8 mouse cellular contexts compared by ENCODE assay signal in genomic region chr7:3704475-3704874, GRCm38 (mm10). TPM values are rescaled to one million over a fixed set of nuclear protein-coding genes. Genes with fewer than 3 reads are reported as not detected.
DNase-seq lines count a peak whose midpoint lies in the region; ATAC-seq and TF ChIP-seq lines count a peak whose summit lies in the region.

No protein-coding gene starts in this region.

- no peak for TF ChIP-seq EP300 in heart, postnatal 0 days (IDR thresholded peaks at IDR 0.05; ENCODE audit: low read depth)

- no peak for DNase-seq in heart, postnatal 0 days (ENCODE audit: low spot score)
- DNase-seq in heart, adult 9 months (ENCODE audit: low spot score in 2 of 2) = no peak
- DNase-seq in midbrain, embryonic 11.5 days (ENCODE audit: low spot score, missing footprints) = no peak
- no peak for DNase-seq in retina, postnatal 1 day
- DNase-seq in adrenal gland, adult 8-10 months = no peak
- no peak for DNase-seq in gastrocnemius, postnatal 14 days

- no peak for TF ChIP-seq CTCF in heart, postnatal 0 days (IDR thresholded peaks at IDR 0.05; ENCODE audit: low read depth)

- H3K27me3 ChIP-seq in heart, postnatal 0 days (ENCODE audit: control insufficient read depth, insufficient read depth, low read length) = no peaks in the 10 kb centered on the region
- H3K27me3 ChIP-seq in hindbrain, embryonic 15.5 days = no peaks in the 10 kb centered on the region
- H3K27me3 ChIP-seq in midbrain, embryonic 11.5 days (ENCODE audit: control insufficient read depth, insufficient read depth, low read length) = no peaks in the 10 kb centered on the region

- H3K4me3 ChIP-seq in heart, postnatal 0 days (ENCODE audit: low read depth, low read length) = peak overlapping the region; percentile 66
- H3K4me3 ChIP-seq in hindbrain, embryonic 15.5 days = peak overlapping the region; percentile 94
- peak overlapping the region; percentile 90 for H3K4me3 ChIP-seq in midbrain, embryonic 11.5 days (ENCODE audit: low read depth, low read length)

- under 1% methylated on average over 20 of the region's 20 CpGs for whole genome bisulfite sequencing in heart, postnatal 0 days
- WGBS in hindbrain, embryonic 15.5 days = under 1% methylated on average over 20 of the region's 20 CpGs
- WGBS in midbrain, embryonic 11.5 days = under 1% methylated on average over 20 of the region's 20 CpGs

- peak overlapping the region; percentile 89 for H3K4me2 ChIP-seq in heart, postnatal 0 days (ENCODE audit: low read depth, low read length)
- peak overlapping the region; percentile 90 for H3K4me2 ChIP-seq in hindbrain, embryonic 15.5 days
- peak overlapping the region; percentile 96 for H3K4me2 ChIP-seq in midbrain, embryonic 11.5 days

- H3K27ac ChIP-seq in heart, postnatal 0 days (ENCODE audit: low read depth) = peak overlapping the region; percentile 95
- peak overlapping the region; percentile 95 for H3K27ac ChIP-seq in hindbrain, embryonic 15.5 days (replicated peaks)
- H3K27ac ChIP-seq in midbrain, embryonic 11.5 days (ENCODE audit: low read depth, low read length) = peak overlapping the region; percentile 85; the same call in 1 of the 2 replicates

- ATAC-seq in heart, postnatal 0 days (ENCODE audit: insufficient read depth, low read depth) = peak; percentile 56
- ATAC-seq in activated CD4-positive, CD25-positive, alpha-beta regulatory T cell, adult 4 months = peak; percentile 29
- ATAC-seq in hindbrain, embryonic 15.5 days (ENCODE audit: low FRiP score, low read depth) = peak; percentile 65
- ATAC-seq in midbrain, embryonic 11.5 days (ENCODE audit: low FRiP score) = peak; percentile 47; the same call in 1 of the 2 replicates

- H3K9ac ChIP-seq in heart, postnatal 0 days (replicated peaks; ENCODE audit: low read depth, low read length) = peak overlapping the region; percentile 71
- H3K9ac ChIP-seq in hindbrain, embryonic 15.5 days = peak overlapping the region; percentile 82
- H3K9ac ChIP-seq in midbrain, embryonic 11.5 days (ENCODE audit: low read length) = peak overlapping the region; percentile 84

- no peaks in the 10 kb centered on the region for H3K9me3 ChIP-seq in heart, postnatal 0 days (replicated peaks; ENCODE audit: control insufficient read depth, low read length)
- no peaks in the 10 kb centered on the region for H3K9me3 ChIP-seq in hindbrain, embryonic 15.5 days
- H3K9me3 ChIP-seq in midbrain, embryonic 11.5 days (ENCODE audit: control insufficient read depth, low read length) = no peaks in the 10 kb centered on the region

- intact Hi-C loops in gastrocnemius, postnatal 14 days (cut with DNase I; ENCODE audit: low total_unique reads) = no loop called here

- H3K36me3 ChIP-seq in heart, postnatal 0 days (replicated peaks; ENCODE audit: control insufficient read depth, insufficient read depth, low read length) = peaks cover 37% of the 10 kb centered on the region
- H3K36me3 ChIP-seq in hindbrain, embryonic 15.5 days = peaks cover 43% of the 10 kb centered on the region
- H3K36me3 ChIP-seq in midbrain, embryonic 11.5 days (ENCODE audit: control insufficient read depth, insufficient read depth, low read length) = peaks cover 11% of the 10 kb centered on the region; the same call in 1 of the 2 replicates

- H3K4me1 ChIP-seq in heart, postnatal 0 days (ENCODE audit: control insufficient read depth, insufficient read depth) = peaks cover 16% of the 10 kb centered on the region
- H3K4me1 ChIP-seq in hindbrain, embryonic 15.5 days (replicated peaks) = peaks cover 29% of the 10 kb centered on the region
- peaks cover 10% of the 10 kb centered on the region for H3K4me1 ChIP-seq in midbrain, embryonic 11.5 days (ENCODE audit: control insufficient read depth, insufficient read depth, low read length)

RNA-seq across cellular contexts. Expression of gene Rps9, which starts 0.7 kb away (rescaled TPM):
- 785 and 888 TPM in 2 replicates for total RNA-seq in heart, postnatal 0 days (2014; rRNA removed; ENCODE audit: low replicate concordance)
- 816 and 864 TPM in 2 replicates for polyA plus RNA-seq in heart, postnatal 0 days (2015; fragmentation: Nextera tagmentation; extraction: Ambion mirVana)
- 1,000 to 10,000 TPM; 4,746 to 5,361 TPM for polyA plus RNA-seq in activated CD4-positive, CD25-positive, alpha-beta regulatory T cell, adult 4 months (2017; shearing (Covaris generic))
- 691 and 766 TPM in 2 replicates for polyA plus RNA-seq in hindbrain, embryonic 15.5 days (2015; fragmentation: Nextera tagmentation; extraction: Ambion mirVana)
- 1,245 and 1,271 TPM in 2 replicates for polyA plus RNA-seq in midbrain, embryonic 11.5 days (2014; fragmentation: Nextera tagmentation; extraction: Ambion mirVana)
- 100 to 1,000 TPM; 852 to 952 (median 882) TPM for total RNA-seq in adrenal gland, adult 8-10 months (2022)
- 100 to 1,000 TPM; 561 to 608 TPM for total RNA-seq in gastrocnemius, postnatal 14 days (2021)

RNA-seq across cellular contexts. Expression of gene Mboat7, which starts 11.2 kb away (rescaled TPM):
- total RNA-seq in heart, postnatal 0 days (2014; rRNA removed; ENCODE audit: low replicate concordance) = 33.7 and 48.4 TPM in 2 replicates
- 19.6 and 20.3 TPM in 2 replicates for polyA plus RNA-seq in heart, postnatal 0 days (2015; fragmentation: Nextera tagmentation; extraction: Ambion mirVana)
- 10 to 100 TPM; 13.8 to 27.6 TPM for polyA plus RNA-seq in activated CD4-positive, CD25-positive, alpha-beta regulatory T cell, adult 4 months (2017; shearing (Covaris generic))
- polyA plus RNA-seq in hindbrain, embryonic 15.5 days (2015; fragmentation: Nextera tagmentation; extraction: Ambion mirVana) = 105 and 113 TPM in 2 replicates
- polyA plus RNA-seq in midbrain, embryonic 11.5 days (2014; fragmentation: Nextera tagmentation; extraction: Ambion mirVana) = 21.7 and 23.8 TPM in 2 replicates
- 10 to 100 TPM; 64.4 to 81.8 (median 71.1) TPM for total RNA-seq in adrenal gland, adult 8-10 months (2022)
- total RNA-seq in gastrocnemius, postnatal 14 days (2021) = 10 to 100 TPM; 10.6 to 12.8 TPM

RNA-seq across cellular contexts. Expression of gene Tsen34, which starts 11.8 kb away (rescaled TPM):
- total RNA-seq in heart, postnatal 0 days (2014; rRNA removed; ENCODE audit: low replicate concordance) = 289 and 303 TPM in 2 replicates
- polyA plus RNA-seq in heart, postnatal 0 days (2015; fragmentation: Nextera tagmentation; extraction: Ambion mirVana) = 170 and 183 TPM in 2 replicates
- 10 to 100 TPM in 1 of 2 experiments, 1 to 10 TPM in 1; 7.5 to 10.4 TPM for polyA plus RNA-seq in activated CD4-positive, CD25-positive, alpha-beta regulatory T cell, adult 4 months (2017; shearing (Covaris generic))
- 275 and 297 TPM in 2 replicates for polyA plus RNA-seq in hindbrain, embryonic 15.5 days (2015; fragmentation: Nextera tagmentation; extraction: Ambion mirVana)
- polyA plus RNA-seq in midbrain, embryonic 11.5 days (2014; fragmentation: Nextera tagmentation; extraction: Ambion mirVana) = 199 and 222 TPM in 2 replicates
- 100 to 1,000 TPM; 114 to 130 (median 122) TPM for total RNA-seq in adrenal gland, adult 8-10 months (2022)
- 10 to 100 TPM; 37.3 to 40.6 TPM for total RNA-seq in gastrocnemius, postnatal 14 days (2021)

RNA-seq across cellular contexts. Expression of gene Pirb, which starts 15.7 kb away (rescaled TPM):
- 0.81 and 5.5 TPM in 2 replicates for total RNA-seq in heart, postnatal 0 days (2014; rRNA removed; ENCODE audit: low replicate concordance)
- polyA plus RNA-seq in heart, postnatal 0 days (2015; fragmentation: Nextera tagmentation; extraction: Ambion mirVana) = 0.72 and 0.73 TPM in 2 replicates
- polyA plus RNA-seq in activated CD4-positive, CD25-positive, alpha-beta regulatory T cell, adult 4 months (2017; shearing (Covaris generic)) = under 1 TPM in 1 of 2 experiments, not detected in 1; 0.61 TPM
- polyA plus RNA-seq in hindbrain, embryonic 15.5 days (2015; fragmentation: Nextera tagmentation; extraction: Ambion mirVana) = 0.45 and 0.50 TPM in 2 replicates
- 0.14 and 0.19 TPM in 2 replicates for polyA plus RNA-seq in midbrain, embryonic 11.5 days (2014; fragmentation: Nextera tagmentation; extraction: Ambion mirVana)
- total RNA-seq in adrenal gland, adult 8-10 months (2022) = 1 to 10 TPM; 2.9 to 6.3 (median 5.0) TPM
- 1 to 10 TPM; 1.0 to 1.3 TPM for total RNA-seq in gastrocnemius, postnatal 14 days (2021)

RNA-seq across cellular contexts. Expression of gene Tmc4, which starts 27.1 kb away (rescaled TPM):
- total RNA-seq in heart, postnatal 0 days (2014; rRNA removed; ENCODE audit: low replicate concordance) = 0.31 and 0.99 TPM in 2 replicates
- 2.3 and 3.2 TPM in 2 replicates for polyA plus RNA-seq in heart, postnatal 0 days (2015; fragmentation: Nextera tagmentation; extraction: Ambion mirVana)
- 1 to 10 TPM; 4.1 to 9.2 TPM for polyA plus RNA-seq in activated CD4-positive, CD25-positive, alpha-beta regulatory T cell, adult 4 months (2017; shearing (Covaris generic))
- polyA plus RNA-seq in hindbrain, embryonic 15.5 days (2015; fragmentation: Nextera tagmentation; extraction: Ambion mirVana) = 5.0 and 5.2 TPM in 2 replicates
- 2.4 and 2.5 TPM in 2 replicates for polyA plus RNA-seq in midbrain, embryonic 11.5 days (2014; fragmentation: Nextera tagmentation; extraction: Ambion mirVana)
- 10 to 100 TPM in 3 of 4 experiments, 1 to 10 TPM in 1; 7.8 to 17.7 (median 15.2) TPM for total RNA-seq in adrenal gland, adult 8-10 months (2022)
- under 1 TPM; 0.64 to 0.84 TPM for total RNA-seq in gastrocnemius, postnatal 14 days (2021)

Comparison
In these comparisons a context has a peak if more than half of its experiments do, and no peak if none do; other contexts are left out.
1. RNA of gene Tsen34, which starts 11.8 kb away (polyA plus RNA-seq): 275 to 297 TPM in hindbrain, embryonic 15.5 days, 199 to 222 TPM in midbrain, embryonic 11.5 days and 170 to 183 TPM in heart, postnatal 0 days; 7.5 to 10.4 TPM in activated CD4-positive, CD25-positive, alpha-beta regulatory T cell, adult 4 months; every median in the first group is over 10 times any median in the second.
2. Peak in every context shown above with its lines, with median percentiles within 50 percentile points of each other: ATAC-seq, H3K27ac ChIP-seq, H3K4me2 ChIP-seq, H3K4me3 ChIP-seq and H3K9ac ChIP-seq.